Mouse (Mus musculus) heart, embryonic 16.5 days (tissue): ENCODE measurements around the gene Med7. TPM values are rescaled to one million over a fixed set of nuclear protein-coding genes. Genes with fewer than 3 reads are reported as not detected.

Experiments used
- ATAC-seq: fragments of 200-750 bp; cut with Nextera tagmentation; replicated peaks from 2 replicates; pipeline ENCODE4 v1.8.0; 2017; ENCODE audit warnings: moderate number of reproducible peaks; ENCODE audit not compliant: insufficient read depth, low FRiP score; ENCODE audit errors: extremely low read depth
- H3K27ac ChIP-seq: fragments of 300-500 bp; sonication (generic); 2 replicates; pipeline ENCODE4 v1.5.1; 2014; ENCODE audit warnings: mild to moderate bottlenecking, low read length, control low read depth, moderate library complexity
- H3K27me3 ChIP-seq: fragments of 300-500 bp; sonication (generic); 2 replicates; pipeline ENCODE4 v1.6.1; 2014; ENCODE audit warnings: low read length, mixed read lengths; ENCODE audit not compliant: control insufficient read depth, insufficient read depth
- H3K36me3 ChIP-seq: fragments of 300-500 bp; sonication (generic); 2 replicates; pipeline ENCODE4 v1.6.1; 2014; ENCODE audit not compliant: control insufficient read depth, insufficient read depth
- H3K4me1 ChIP-seq: fragments of 300-500 bp; sonication (generic); 2 replicates; pipeline ENCODE4 v1.6.1; 2014; ENCODE audit warnings: low read length, mixed read lengths; ENCODE audit not compliant: control insufficient read depth, insufficient read depth
- H3K4me2 ChIP-seq: fragments of 300-500 bp; sonication (generic); 2 replicates; pipeline ENCODE4 v1.6.1; 2014; ENCODE audit warnings: low read depth, mild to moderate bottlenecking, control low read depth, low read length
- H3K4me3 ChIP-seq: fragments of 300-500 bp; sonication (generic); 2 replicates; pipeline ENCODE4 v1.5.1; 2014; ENCODE audit warnings: mild to moderate bottlenecking, control low read depth, low read length
- H3K9ac ChIP-seq: fragments of 300-500 bp; sonication (generic); 2 replicates; pipeline ENCODE4 v1.6.1; 2014; ENCODE audit warnings: low read length, control low read depth
- H3K9me3 ChIP-seq: fragments of 300-500 bp; sonication (generic); replicated peaks from 2 replicates; pipeline ENCODE4 v1.6.1; 2016; ENCODE audit warnings: low read length; ENCODE audit not compliant: control insufficient read depth
- WGBS: fragments of 180-500 bp; shearing (Covaris S2); extraction: QIAGEN DNeasy Blood & Tissue Kit; methylation state at CpG from one replicate; pipeline ENCODE4 v1.1.7; 2014; 5-methylcytosine and 5-hydroxymethylcytosine counted together
- polyA plus RNA-seq: library from polyadenylated mRNA; unstranded; fragments of >200 nt; fragmentation: Nextera tagmentation; extraction: Ambion mirVana; gene quantifications from 2 replicates; pipeline ENCODE4 v1.2.1, GENCODE M21; 2015

The Med7 gene
- polyA plus RNA-seq, 1 experiment from 2014 or later = 47.8 TPM

DNA sequence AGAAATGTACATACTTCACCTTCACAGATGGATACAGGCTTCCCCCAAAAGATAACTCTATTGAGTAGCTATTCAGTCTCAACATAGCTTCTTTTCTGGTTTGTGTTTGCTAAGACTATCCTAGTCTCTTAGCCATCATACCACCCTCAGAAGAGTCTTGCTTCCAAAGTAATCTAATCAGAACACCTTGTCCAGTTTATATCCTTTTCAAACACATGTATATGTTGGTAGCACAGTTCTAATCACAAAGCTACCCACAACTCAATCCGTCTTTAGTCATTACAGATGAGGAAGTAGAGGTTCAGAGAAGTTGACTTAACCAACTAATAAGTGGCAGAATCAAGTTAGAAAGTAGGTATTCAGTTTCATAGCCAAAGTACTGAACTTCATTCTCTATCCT, 5.0 kb downstream of the Med7 start:
- no peak overlapping the region for H3K4me2 ChIP-seq
- ATAC-seq = no peak
- WGBS = 81% methylated on average over 1 of the region's 1 CpGs
- H3K36me3 ChIP-seq = peaks cover 8% of the 10 kb centered on the region
- peaks cover 6% of the 10 kb centered on the region for H3K4me1 ChIP-seq
- H3K4me3 ChIP-seq = no peak overlapping the region
- H3K27ac ChIP-seq = no peak overlapping the region
- no peaks in the 10 kb centered on the region for H3K27me3 ChIP-seq
- no peak overlapping the region for H3K9ac ChIP-seq
- H3K9me3 ChIP-seq = no peaks in the 10 kb centered on the region

DNA sequence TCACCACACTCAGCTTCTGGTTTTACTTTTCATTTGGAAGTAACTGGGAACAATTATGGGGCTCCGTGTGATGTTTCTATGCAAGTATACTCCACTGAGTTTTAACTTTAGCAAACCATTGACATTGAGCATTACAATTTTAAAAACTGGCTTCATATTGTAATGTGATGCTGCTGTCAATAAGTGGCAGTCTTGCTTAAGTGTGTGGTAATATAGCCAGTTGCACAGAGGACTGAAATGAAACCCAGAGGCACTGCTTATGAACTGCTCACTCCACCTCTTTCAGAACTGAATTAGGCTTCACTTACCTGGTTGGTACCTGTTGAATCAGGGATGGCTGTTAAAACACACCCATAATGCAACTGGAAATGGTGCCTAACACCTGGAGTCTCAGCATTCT, 6.4 kb downstream of the Med7 start:
- H3K4me1 ChIP-seq = peaks cover 3% of the 10 kb centered on the region; the same call in 1 of the 2 replicates
- no peak overlapping the region for H3K4me2 ChIP-seq
- H3K27ac ChIP-seq = no peak overlapping the region
- H3K27me3 ChIP-seq = no peaks in the 10 kb centered on the region
- 92% methylated on average over 1 of the region's 1 CpGs for WGBS
- H3K4me3 ChIP-seq = no peak overlapping the region
- no peaks in the 10 kb centered on the region for H3K9me3 ChIP-seq
- no peak for ATAC-seq
- H3K36me3 ChIP-seq = peaks cover 8% of the 10 kb centered on the region
- no peak overlapping the region for H3K9ac ChIP-seq

DNA sequence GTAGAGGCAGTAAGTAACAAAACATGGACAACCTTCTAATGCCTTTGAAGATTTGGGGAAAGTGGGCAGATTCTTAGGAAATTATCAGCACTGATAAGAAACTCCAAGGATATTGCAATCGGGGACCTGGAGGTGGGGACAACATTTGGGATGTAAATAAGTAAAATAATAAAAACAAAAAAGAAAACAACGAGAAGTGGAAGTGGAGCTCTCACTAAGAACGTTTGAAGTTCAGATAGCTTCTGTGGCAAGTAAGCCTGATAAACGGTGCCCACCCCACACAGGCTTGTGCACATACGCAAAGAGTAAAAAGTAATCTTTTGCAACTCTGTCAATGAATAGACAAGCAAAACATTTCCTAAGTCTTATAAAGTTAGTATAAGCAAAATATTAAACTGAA, 7.3 kb downstream of the Med7 start:
- no peak overlapping the region for H3K9ac ChIP-seq
- no peak overlapping the region for H3K27ac ChIP-seq
- peaks cover 8% of the 10 kb centered on the region for H3K36me3 ChIP-seq
- no peaks in the 10 kb centered on the region for H3K27me3 ChIP-seq
- H3K4me3 ChIP-seq = no peak overlapping the region
- no peaks in the 10 kb centered on the region for H3K9me3 ChIP-seq
- no peak for ATAC-seq
- H3K4me2 ChIP-seq = no peak overlapping the region
- peaks cover under 1% of the 10 kb centered on the region; the same call in 1 of the 2 replicates for H3K4me1 ChIP-seq
- 78% methylated on average over 5 of the region's 5 CpGs for WGBS

DNA sequence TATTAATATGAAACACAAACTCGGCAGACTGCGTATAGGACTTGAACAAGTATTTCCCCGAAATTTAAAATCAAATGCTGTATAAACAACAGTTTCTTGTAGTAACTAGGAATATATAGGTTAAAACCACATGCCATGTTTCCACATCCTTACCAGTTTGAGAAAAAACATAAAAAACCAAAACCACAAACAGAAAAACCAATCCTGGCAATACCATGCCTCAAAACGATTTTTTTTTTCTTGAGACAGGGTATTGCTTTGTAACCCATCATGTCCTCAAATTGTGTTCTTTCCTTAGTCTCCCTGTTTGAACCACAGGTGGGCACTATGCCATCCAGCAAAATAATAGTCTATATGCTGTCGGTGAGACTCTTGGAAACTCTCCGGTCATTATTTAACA, 9.4 kb downstream of the Med7 start:
- Histone ChIP-seq H3K4me2 (no peak overlapping the region), H3K27me3 (no peaks in the 10 kb centered on the region), H3K9ac (no peak overlapping the region), H3K4me3 (no peak overlapping the region), H3K9me3 (no peaks in the 10 kb centered on the region), H3K36me3 (peaks cover 2% of the 10 kb centered on the region; the same call in 1 of the 2 replicates), H3K4me1 (no peaks in the 10 kb centered on the region), H3K27ac (no peak overlapping the region)
- WGBS = 79% methylated on average over 6 of the region's 6 CpGs
- no peak for ATAC-seq

DNA sequence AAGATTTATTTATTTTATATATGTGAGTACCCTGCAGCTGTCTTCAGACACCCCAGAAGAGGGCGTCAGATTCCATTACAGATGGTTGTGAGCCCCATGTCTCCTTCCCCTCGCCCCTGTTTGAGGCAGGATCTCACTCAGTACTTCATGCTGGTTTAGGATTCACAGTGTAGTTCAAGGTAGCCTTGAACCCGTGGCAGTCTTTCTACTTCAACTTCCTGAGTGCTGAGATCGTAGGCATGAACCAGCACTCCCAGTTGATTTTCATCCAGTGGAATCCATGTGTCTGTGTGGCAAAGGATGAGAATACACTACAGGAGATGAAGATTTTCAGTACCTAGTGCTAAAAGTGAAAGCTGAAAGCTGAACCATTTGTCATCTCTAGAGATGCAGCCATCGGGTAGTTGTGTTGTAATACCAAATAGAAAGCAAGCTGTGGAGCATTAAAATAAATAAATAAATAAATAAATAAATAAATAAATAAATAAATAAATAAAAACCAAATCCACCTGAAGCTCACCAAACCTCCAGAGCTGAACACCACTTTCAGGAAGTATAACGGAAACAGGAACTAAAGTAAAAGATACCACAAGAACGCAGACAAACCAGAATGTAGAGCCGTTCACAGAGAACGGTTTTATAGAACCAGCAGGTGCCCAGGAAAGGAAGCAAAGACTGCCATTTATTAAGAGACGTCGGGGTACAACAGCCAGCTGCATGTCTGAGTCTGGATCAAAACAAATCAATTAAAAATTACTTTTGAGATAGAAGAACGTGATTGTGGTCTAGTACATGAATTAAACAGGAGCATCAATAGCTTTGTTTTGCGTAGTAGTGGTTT, 11.1 kb downstream of the Med7 start:
- H3K4me2 ChIP-seq = no peak overlapping the region; the same call in 1 of the 2 replicates
- 0 out of 2 replicates have a peak, but pooled peaks cover 2% of the 10 kb centered on the region for H3K36me3 ChIP-seq
- 66% methylated on average over 13 of the region's 13 CpGs for WGBS
- H3K4me1 ChIP-seq = no peaks in the 10 kb centered on the region
- ATAC-seq = no peak
- no peak overlapping the region for H3K9ac ChIP-seq
- H3K9me3 ChIP-seq = no peaks in the 10 kb centered on the region
- no peak overlapping the region for H3K4me3 ChIP-seq
- H3K27me3 ChIP-seq = no peaks in the 10 kb centered on the region
- H3K27ac ChIP-seq = no peak overlapping the region

DNA sequence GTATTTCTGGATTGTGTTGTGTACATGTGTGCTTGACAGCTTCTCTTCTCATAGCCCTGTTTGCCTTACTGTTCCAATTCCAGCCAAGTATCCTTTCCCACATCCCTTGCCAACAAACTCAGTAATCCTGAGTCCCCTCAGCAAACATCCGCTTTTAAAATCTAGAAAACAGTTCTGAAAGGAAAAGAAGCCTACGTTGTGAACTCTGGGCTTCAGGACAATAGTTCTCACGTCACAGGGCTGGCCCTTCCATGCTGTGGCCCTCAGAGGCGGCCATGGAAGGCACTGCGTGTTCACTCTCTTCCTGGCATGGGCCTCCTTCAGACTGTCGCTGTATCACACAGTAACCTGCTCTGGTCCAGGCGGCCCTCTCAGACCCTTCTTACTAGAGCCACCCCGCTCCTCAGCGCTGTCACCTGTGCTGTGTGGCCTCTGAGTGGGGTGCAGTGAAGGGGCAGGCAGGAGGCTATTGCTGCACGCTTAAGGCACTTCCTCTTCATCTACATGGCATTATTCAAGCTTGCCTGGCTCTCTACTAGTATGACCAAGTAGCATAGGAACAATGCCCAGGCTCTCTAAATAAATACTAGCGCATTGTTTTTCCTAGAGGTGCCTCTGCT, 12.8 kb downstream of the Med7 start:
- H3K4me3 ChIP-seq = no peak overlapping the region
- no peaks in the 10 kb centered on the region for H3K27me3 ChIP-seq
- H3K9me3 ChIP-seq = no peaks in the 10 kb centered on the region
- H3K4me2 ChIP-seq = no peak overlapping the region
- no peak overlapping the region for H3K9ac ChIP-seq
- no peaks in the 10 kb centered on the region for H3K36me3 ChIP-seq
- H3K4me1 ChIP-seq = no peaks in the 10 kb centered on the region
- no peak for ATAC-seq
- 76% methylated on average over 11 of the region's 11 CpGs for WGBS
- H3K27ac ChIP-seq = no peak overlapping the region

DNA sequence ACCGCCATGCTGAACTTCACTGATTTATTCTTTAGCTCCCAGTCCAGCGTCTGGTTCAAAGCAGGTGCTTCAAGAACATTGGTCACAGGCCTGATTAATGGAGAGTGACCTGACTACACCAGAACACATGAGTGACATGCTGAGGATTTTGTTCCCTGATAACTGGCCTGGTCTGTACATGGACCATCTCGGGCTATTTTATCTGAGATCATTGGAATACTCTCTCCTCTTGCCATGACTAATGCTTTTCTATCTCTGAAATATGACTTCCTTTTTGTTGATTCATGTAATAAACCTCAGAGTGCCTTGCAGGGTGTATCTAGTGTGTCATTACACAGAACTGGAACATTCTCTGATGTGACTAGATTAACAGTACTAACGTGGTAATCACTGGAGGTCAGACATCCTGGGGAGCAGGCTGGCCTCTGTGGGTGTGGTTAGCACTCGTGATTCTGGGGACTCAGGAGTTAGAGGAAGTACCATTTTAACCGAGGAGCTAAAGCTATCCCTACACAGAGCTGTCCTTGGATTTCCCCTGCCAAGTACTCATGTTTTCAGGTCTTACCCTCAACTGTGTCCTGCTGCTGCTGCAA, 17.8 kb downstream of the Med7 start, which contains the start of gene Havcr2:
Gene Havcr2 (plus strand): TSS at position 483 of the 593 bp plus-strand sequence.
- Histone ChIP-seq H3K4me3 (no peak within 1 kb of the TSS), H3K27me3 (no peaks in the 10 kb centered on the region), H3K27ac (no peak within 1 kb of the TSS), H3K36me3 (no peaks in the 10 kb centered on the region), H3K4me2 (no peak within 1 kb of the TSS), H3K9ac (no peak within 1 kb of the TSS), H3K4me1 (no peaks in the 10 kb centered on the region), H3K9me3 (no peaks in the 10 kb centered on the region)
- 54% methylated on average over 6 of the region's 6 CpGs for WGBS
- ATAC-seq = no peak

DNA sequence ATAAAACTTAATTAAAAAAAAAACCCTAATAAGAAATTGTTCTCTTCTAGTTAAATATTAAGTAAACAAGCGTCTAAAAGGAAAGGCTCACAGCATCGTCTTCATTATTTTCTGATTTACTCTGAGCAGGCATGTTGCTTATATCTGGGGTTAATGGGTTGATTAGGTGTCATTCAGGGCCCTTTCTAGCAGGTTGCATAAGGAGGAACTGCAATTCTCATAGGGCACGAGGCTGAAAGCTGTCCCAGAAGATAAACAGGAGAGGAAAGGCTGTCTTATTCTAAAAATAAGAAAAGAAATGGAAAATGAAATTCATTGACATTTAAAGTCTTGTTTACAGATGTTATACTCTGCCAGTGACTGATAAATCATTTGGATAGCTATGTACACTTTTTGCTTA, 23.2 kb downstream of the Med7 start:
- Histone ChIP-seq H3K4me3 (no peak overlapping the region), H3K36me3 (no peaks in the 10 kb centered on the region), H3K9ac (no peak overlapping the region), H3K4me2 (no peak overlapping the region), H3K27ac (no peak overlapping the region), H3K27me3 (no peaks in the 10 kb centered on the region), H3K4me1 (no peaks in the 10 kb centered on the region), H3K9me3 (no peaks in the 10 kb centered on the region)
- ATAC-seq = no peak
- 72% methylated on average over 3 of the region's 3 CpGs for WGBS

DNA sequence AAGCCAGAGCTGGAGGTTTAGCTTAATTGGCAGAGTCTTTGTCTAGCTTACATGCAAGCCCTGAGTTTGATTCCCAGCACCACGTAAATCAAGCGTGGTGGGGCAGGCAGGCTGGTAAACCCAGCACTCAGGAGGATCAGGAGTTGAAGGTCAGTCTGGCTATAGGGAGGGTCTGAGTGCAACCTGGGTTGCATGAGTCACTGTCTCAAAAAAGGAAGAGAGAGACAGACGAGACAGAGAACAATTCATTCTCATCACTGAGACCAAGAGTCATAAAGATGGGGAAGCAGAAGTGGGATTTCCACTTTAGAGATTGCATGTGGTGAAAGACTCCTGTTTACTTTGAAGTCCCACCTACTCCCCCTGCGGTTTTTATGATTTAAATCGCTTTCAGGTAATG, 24.6 kb downstream of the Med7 start:
- WGBS = 69% methylated on average over 5 of the region's 5 CpGs
- H3K27ac ChIP-seq = no peak overlapping the region
- H3K4me3 ChIP-seq = no peak overlapping the region
- H3K4me2 ChIP-seq = no peak overlapping the region
- no peaks in the 10 kb centered on the region for H3K36me3 ChIP-seq
- no peaks in the 10 kb centered on the region for H3K27me3 ChIP-seq
- H3K9ac ChIP-seq = no peak overlapping the region
- no peaks in the 10 kb centered on the region for H3K4me1 ChIP-seq
- no peak for ATAC-seq
- H3K9me3 ChIP-seq = no peaks in the 10 kb centered on the region
